Comparison of ENCODE assay signal across 20 mouse cellular contexts in the genomic region with DNA sequence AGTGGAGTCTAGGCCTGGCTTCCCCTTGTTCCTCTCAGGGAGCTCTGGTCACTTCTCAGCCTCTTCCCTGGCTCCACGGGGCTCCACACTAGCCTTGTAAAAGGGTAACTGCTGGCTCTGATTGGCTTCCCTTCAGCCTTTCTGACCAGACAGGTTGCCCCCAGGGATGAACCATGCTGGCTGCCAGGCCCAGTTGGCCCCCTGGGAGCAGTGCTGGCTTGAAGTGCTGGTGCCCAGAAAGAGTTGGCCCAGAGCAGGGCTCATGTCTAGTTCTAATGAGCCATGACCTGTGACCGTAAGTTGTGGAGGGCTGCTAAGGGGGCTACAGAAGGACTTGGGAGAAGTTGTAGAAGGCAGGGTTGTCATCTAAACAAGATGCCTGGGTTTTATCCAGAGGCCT. TPM values are rescaled to one million over a fixed set of nuclear protein-coding genes. Genes with fewer than 3 reads are reported as not detected.
DNase-seq lines count a peak whose midpoint lies in the region; ATAC-seq and TF ChIP-seq lines count a peak whose summit lies in the region.
"Had no signal": no experiment of that assay in that cellular context is flagged by ENCODE, and none has a peak within 500 bp of the region (broad histone marks: within the 10 kb centered on the region; RNA-seq: fewer than 3 reads in every experiment).

No protein-coding gene starts in this region.

- peak overlapping the region; percentile 49; the same call in 1 of the 2 replicates for H3K27ac ChIP-seq in layer of hippocampus, adult 2 months
- H3K27ac ChIP-seq in embryonic facial prominence, embryonic 10.5 days (replicated peaks) = peak overlapping the region; percentile 35
- H3K27ac ChIP-seq: embryonic facial prominence, embryonic 15.5 days; forebrain, embryonic 10.5 days; gastrocnemius, adult 2 months; heart, embryonic 15.5 days; hindbrain, embryonic 13.5 days; hindbrain, postnatal 0 days had no signal

- no peak for ATAC-seq in monocyte, adult 5-6 weeks (replicated peaks; ENCODE audit: insufficient number of reproducible peaks, low FRiP score, low TSS enrichment, poor library complexity, severe bottlenecking)
- ATAC-seq: forebrain, embryonic 14.5 days; hindbrain, postnatal 0 days had no signal

- DNase-seq in adrenal gland, postnatal 14 days = peak; percentile 72
- no peak for DNase-seq in adrenal gland, postnatal 4 days (ENCODE audit: low spot score in 2 of 2)
- DNase-seq in layer of hippocampus, adult 2 months (ENCODE audit: low spot score in 2 of 2) = no peak
- no peak for DNase-seq in layer of hippocampus, postnatal 14 days (ENCODE audit: low spot score in 2 of 2)
- peak; percentile 39 for DNase-seq in adrenal gland, postnatal 25 days
- no peak for DNase-seq in embryonic facial prominence, embryonic 10.5 days (ENCODE audit: low spot score)
- DNase-seq: cerebellum, postnatal 36 days; gastrocnemius, adult 2 months; gastrocnemius, postnatal 25 days; heart, adult 18-20 months; heart, postnatal 14 days; kidney, adult 11 months had no signal

- no peaks in the 10 kb centered on the region for H3K36me3 ChIP-seq in embryonic facial prominence, embryonic 10.5 days (replicated peaks)
- H3K36me3 ChIP-seq: embryonic facial prominence, embryonic 15.5 days; forebrain, embryonic 10.5 days; heart, embryonic 15.5 days; hindbrain, embryonic 13.5 days had no signal

- H3K9me3 ChIP-seq in embryonic facial prominence, embryonic 10.5 days = no peaks in the 10 kb centered on the region
- H3K9me3 ChIP-seq: embryonic facial prominence, embryonic 15.5 days; forebrain, embryonic 10.5 days; heart, embryonic 15.5 days; hindbrain, embryonic 13.5 days had no signal

- no peak for TF ChIP-seq CTCF in layer of hippocampus, adult 2 months (conservative IDR thresholded peaks at IDR 0.05)

- peaks cover 13% of the 10 kb centered on the region for H3K4me1 ChIP-seq in embryonic facial prominence, embryonic 10.5 days
- H3K4me1 ChIP-seq: forebrain, embryonic 10.5 days; hindbrain, embryonic 13.5 days had no signal

- WGBS in embryonic facial prominence, embryonic 10.5 days = 63% methylated on average over 2 of the region's 2 CpGs

- peaks cover 10% of the 10 kb centered on the region for H3K27me3 ChIP-seq in embryonic facial prominence, embryonic 10.5 days (replicated peaks; ENCODE audit: low read depth, poor library complexity, severe bottlenecking)
- H3K27me3 ChIP-seq: embryonic facial prominence, embryonic 15.5 days; hindbrain, embryonic 13.5 days had no signal

- no peak overlapping the region for H3K4me3 ChIP-seq in layer of hippocampus, adult 2 months
- no peak overlapping the region for H3K4me3 ChIP-seq in embryonic facial prominence, embryonic 10.5 days
- H3K4me3 ChIP-seq: embryonic facial prominence, embryonic 15.5 days; erythroblast, embryonic 14.5 days; forebrain, embryonic 10.5 days; gastrocnemius, adult 2 months; heart, embryonic 15.5 days; hindbrain, embryonic 13.5 days had no signal

RNA-seq across cellular contexts. Expression of a gene that starts 24.2 kb away (rescaled TPM):
- 14.5 and 15.6 TPM in 2 replicates for total RNA-seq in adrenal gland, postnatal 14 days (2021)
- total RNA-seq in adrenal gland, postnatal 4 days (2021) = 10 to 100 TPM; 15.6 TPM
- total RNA-seq in layer of hippocampus, adult 2 months (2021) = 1 to 10 TPM; 4.7 to 5.3 TPM
- 1 to 10 TPM; 3.6 to 5.5 TPM for total RNA-seq in layer of hippocampus, postnatal 14 days (2021)
- 12.9 and 15.9 TPM in 2 replicates for total RNA-seq in adrenal gland, postnatal 25 days (2021)
- 17.6 and 19.3 TPM in 2 replicates for polyA plus RNA-seq in embryonic facial prominence, embryonic 10.5 days (2016; fragmentation: Nextera tagmentation; extraction: Ambion mirVana)
- 8.6 to 16.4 TPM (median 15.7 TPM) in 3 replicates for total RNA-seq in monocyte, adult 5-6 weeks (2017)

Comparison
In these comparisons a context has a peak if more than half of its experiments do, and no peak if none do; other contexts are left out.
1. DNase-seq: peak in adrenal gland, postnatal 14 days (single experiment) and adrenal gland, postnatal 25 days (single experiment); none in adrenal gland, postnatal 4 days (0 of 2), layer of hippocampus, adult 2 months (0 of 2), layer of hippocampus, postnatal 14 days (0 of 2) and embryonic facial prominence, embryonic 10.5 days (single experiment).